Mouse (Mus musculus): ENCODE results near the gene Ramp3.

DNA sequence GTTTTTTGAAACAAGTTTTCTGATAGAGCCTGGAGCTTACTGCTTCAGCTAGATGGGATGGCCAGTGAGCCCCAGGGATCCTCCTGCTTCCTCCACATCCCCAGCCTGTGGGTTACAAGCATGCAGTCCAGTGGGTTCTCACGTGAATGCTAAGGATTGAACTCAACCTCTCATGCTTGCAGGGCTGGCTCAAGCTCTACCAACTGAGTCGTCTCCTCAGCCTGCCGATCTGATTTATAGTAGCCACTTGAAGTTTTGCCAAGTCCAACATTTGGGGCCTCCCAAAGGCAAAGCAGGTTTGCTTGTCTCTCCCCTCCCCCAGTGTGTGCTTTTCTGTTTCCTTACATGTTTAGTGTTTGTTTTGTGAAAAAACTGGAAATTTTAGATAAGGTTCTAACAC lies 43.9 kb downstream of the Ramp3 start:
- no peak for TF ChIP-seq TCF12 (IDR thresholded peaks at IDR 0.05; ENCODE audit: insufficient read depth, poor library complexity, severe bottlenecking)
- TF ChIP-seq POLR2A (IDR thresholded peaks at IDR 0.05; ENCODE audit: insufficient read length, low read depth) = no peak
- TF ChIP-seq MYOD1 (IDR thresholded peaks at IDR 0.05; ENCODE audit: control insufficient read depth in 1 of 3, insufficient read length in 2 of 3, low read depth in 2 of 3) = no peak
- TF ChIP-seq POLR2AphosphoS2 (IDR thresholded peaks at IDR 0.05; ENCODE audit: insufficient read length, low read depth) = no peak
- no peak for TF ChIP-seq MYOG (IDR thresholded peaks at IDR 0.05; ENCODE audit: control insufficient read depth in 1 of 3, insufficient read depth in 1 of 3, insufficient read length in 2 of 3, low read depth in 2 of 3)
- no peak for TF ChIP-seq USF1 (IDR thresholded peaks at IDR 0.05; ENCODE audit: low read depth)
